Mouse (Mus musculus): Measurements from ENCODE around the gene Mon2. TPM values are rescaled to one million over a fixed set of nuclear protein-coding genes. Genes with fewer than 3 reads are reported as not detected.
"Not testable (repeated sequence)": the region's sequence is repeated elsewhere in the genome, so short reads cannot be mapped to it uniquely, and the experiment has no call there.

The Mon2 gene
- polyA plus RNA-seq, 1 experiment from 2014 or later = 18.7 TPM

DNA sequence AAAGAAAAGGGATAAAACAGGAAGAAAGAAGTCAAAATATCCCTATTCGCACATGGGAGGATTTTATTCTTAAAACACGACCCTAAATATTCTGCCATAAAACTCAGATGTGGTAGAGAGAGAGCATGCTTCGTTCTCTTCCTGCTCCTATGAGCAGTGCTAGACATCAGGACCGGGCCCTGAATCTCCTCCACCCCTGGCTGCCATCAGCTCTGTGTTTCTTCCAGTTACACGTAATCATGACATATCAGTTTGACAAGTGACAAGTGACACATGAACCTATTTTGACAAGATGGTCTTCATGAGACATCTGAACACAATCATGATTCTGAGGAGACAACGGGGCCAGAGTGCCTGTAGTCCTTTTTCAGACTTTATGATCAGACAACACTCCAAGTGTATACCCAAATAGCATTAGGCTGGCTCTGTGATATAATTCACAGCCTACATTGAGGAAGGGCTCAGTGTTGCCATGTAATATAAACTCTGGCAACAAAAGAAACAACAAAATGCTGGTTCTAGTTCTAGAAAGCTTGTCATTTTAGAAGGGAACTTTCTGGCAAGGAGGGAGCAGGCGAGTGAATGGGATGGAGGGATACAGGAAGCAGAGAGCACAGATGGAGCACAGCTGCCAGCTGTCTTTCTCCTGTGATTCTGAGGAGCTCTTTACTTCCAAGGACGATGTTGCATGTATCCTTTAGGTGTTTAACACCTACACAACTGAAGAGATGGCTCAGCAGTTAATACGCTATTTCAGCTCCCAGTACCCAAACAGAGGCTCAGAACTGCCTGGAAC, 20.9 kb downstream of the Mon2 start:
- Histone ChIP-seq H3K36me3 (no peaks in the 10 kb centered on the region), H3K27ac (no peak overlapping the region), H3K9ac (no peak overlapping the region), H3K4me2 (replicated peaks) (no peak overlapping the region), H3K27me3 (replicated peaks) (no peaks in the 10 kb centered on the region), H3K4me3 (replicated peaks) (no peak overlapping the region), H3K9me3 (no peaks in the 10 kb centered on the region), H3K4me1 (replicated peaks) (no peaks in the 10 kb centered on the region)
- ATAC-seq = no peak
- whole genome bisulfite sequencing = 80% methylated on average over 9 of the region's 9 CpGs

DNA sequence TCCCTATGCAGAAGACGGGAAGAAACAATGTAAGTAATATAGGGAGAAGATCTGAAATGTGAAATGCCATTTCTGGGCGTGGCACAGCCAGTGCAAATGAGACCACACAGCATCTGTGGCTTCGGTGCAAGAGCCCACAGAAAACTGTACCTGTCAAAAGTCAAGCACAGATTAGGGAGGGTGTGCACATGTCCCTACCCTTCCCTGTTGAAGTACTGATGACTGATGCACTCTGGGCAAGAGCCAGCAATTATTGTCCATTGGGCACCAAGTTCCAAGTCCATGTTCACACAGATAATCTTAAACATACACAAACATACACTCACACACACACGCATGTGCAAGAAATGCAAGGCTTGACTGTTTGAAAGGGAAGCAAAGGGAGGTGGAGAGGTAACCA, 22.7 kb downstream of the Mon2 start:
- Histone ChIP-seq H3K27ac (no peak overlapping the region), H3K4me3 (replicated peaks) (no peak overlapping the region), H3K4me1 (replicated peaks) (no peaks in the 10 kb centered on the region), H3K36me3 (no peaks in the 10 kb centered on the region), H3K4me2 (replicated peaks) (no peak overlapping the region), H3K9ac (no peak overlapping the region), H3K9me3 (no peaks in the 10 kb centered on the region), H3K27me3 (replicated peaks) (no peaks in the 10 kb centered on the region)
- no peak for ATAC-seq
- 73% methylated on average over 4 of the region's 4 CpGs for WGBS

DNA sequence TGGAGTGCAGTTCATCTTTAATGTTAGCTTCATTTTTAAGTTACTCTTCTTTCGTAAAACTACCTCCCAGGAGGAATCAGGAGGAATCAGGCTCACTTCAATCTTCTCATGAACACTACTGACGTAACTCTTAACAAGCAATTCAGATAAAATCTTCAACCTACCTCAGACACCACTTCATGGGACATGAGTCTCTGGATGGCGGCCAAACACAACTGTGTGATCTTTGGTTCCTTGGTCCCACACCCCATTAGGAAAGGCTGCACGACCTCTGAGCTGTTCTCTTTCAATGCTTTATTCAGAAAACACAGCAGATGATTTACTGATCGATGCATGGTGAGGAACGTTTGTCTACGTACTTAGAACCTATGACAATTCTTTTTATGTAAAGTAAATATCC, 24.3 kb downstream of the Mon2 start:
- no peak; the same call in 1 of the 2 replicates for ATAC-seq
- Histone ChIP-seq H3K27me3 (replicated peaks) (no peaks in the 10 kb centered on the region), H3K4me2 (replicated peaks) (no peak overlapping the region), H3K9ac (no peak overlapping the region), H3K4me3 (replicated peaks) (no peak overlapping the region), H3K4me1 (replicated peaks) (no peaks in the 10 kb centered on the region), H3K27ac (no peak overlapping the region), H3K36me3 (no peaks in the 10 kb centered on the region), H3K9me3 (no peaks in the 10 kb centered on the region)
- 77% methylated on average over 7 of the region's 7 CpGs for WGBS

DNA sequence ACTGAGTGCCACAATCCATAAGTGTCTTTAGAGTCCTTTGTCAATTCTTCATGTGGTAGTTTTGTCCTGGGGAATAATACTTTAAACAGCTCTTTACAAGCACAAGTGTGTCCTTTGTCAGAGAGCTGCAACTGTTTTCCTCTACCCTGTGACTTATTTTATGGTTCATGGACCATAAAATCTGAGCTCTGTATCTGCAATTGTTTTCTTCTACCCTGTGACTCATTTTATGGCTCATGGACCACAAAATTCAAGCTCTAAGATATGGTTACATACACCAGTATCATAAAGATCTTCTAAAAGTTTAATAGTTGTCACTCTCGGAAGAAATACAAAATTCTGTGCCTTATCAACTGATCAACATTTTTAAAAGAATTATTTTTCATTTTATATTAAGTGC, 27.6 kb downstream of the Mon2 start:
- peak; percentile 91 for ATAC-seq
- Histone ChIP-seq H3K9me3 (no peaks in the 10 kb centered on the region), H3K4me1 (replicated peaks) (no peaks in the 10 kb centered on the region), H3K9ac (no peak overlapping the region), H3K27me3 (replicated peaks) (no peaks in the 10 kb centered on the region), H3K36me3 (peaks cover 2% of the 10 kb centered on the region; the same call in 1 of the 2 replicates), H3K4me2 (replicated peaks) (no peak overlapping the region), H3K27ac (no peak overlapping the region), H3K4me3 (replicated peaks) (no peak overlapping the region)
- WGBS = 72% methylated on average over 1 of the region's 1 CpGs

DNA sequence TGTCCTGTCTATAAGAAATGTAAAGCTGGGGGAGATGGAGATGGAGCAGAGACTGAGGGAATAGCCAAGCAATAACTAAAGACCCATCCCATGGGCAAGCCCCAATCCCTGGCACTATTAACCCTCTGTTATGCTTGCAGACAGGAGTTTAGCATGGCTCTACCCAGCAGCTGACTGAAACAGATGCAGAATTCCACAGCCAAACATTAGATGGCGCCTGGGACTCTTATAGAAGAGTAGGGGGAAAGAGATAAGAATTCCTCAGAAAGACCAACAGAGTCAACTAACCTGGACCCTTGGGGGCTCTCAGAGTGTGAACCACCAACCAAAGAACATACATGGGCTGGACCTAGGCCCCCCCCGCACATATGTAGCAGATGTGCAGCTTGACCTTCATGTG, 36.4 kb downstream of the Mon2 start:
- Histone ChIP-seq H3K4me1 (replicated peaks) (no peaks in the 10 kb centered on the region), H3K4me2 (replicated peaks) (no peak overlapping the region), H3K36me3 (peaks cover 21% of the 10 kb centered on the region), H3K9ac (no peak overlapping the region), H3K4me3 (replicated peaks) (no peak overlapping the region), H3K27ac (no peak overlapping the region), H3K27me3 (replicated peaks) (no peaks in the 10 kb centered on the region), H3K9me3 (no peaks in the 10 kb centered on the region)
- ATAC-seq = no peak
- WGBS = 65% methylated on average over 2 of the region's 2 CpGs

DNA sequence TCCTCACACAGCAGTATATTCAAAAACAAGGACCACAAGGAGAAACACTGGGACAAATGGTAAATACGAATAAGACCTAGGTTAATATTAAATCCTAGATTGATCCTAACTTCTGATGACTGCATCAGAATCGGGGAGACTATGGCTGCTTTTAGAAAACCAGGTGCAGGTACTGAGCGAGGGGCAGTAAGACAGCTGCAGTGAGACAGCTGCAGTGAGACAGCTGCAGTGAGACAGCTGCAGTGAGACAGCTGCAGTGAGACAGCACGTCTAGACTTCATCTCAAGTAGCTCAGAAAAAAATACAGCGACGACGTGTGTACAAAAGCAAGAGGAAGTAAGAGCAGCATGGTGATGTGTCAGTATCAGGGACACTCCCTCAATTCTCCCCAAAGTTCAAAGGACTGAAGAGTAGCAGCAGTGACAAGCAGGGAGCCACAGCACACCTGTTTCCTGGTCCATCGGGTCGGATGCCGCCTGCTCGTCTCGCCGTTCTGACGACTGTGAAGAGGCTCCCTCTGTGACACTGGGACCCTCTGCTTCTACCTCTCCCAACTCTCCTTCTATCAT, 44.1 kb downstream of the Mon2 start:
- H3K36me3 ChIP-seq = peaks cover 23% of the 10 kb centered on the region
- H3K9me3 ChIP-seq = no peaks in the 10 kb centered on the region
- no peak overlapping the region for H3K9ac ChIP-seq
- no peak overlapping the region for H3K4me2 ChIP-seq (replicated peaks)
- H3K27me3 ChIP-seq (replicated peaks) = no peaks in the 10 kb centered on the region
- WGBS = 82% methylated on average over 14 of the region's 14 CpGs
- H3K4me3 ChIP-seq (replicated peaks) = no peak overlapping the region
- ATAC-seq = no peak
- no peak overlapping the region for H3K27ac ChIP-seq
- H3K4me1 ChIP-seq (replicated peaks) = no peaks in the 10 kb centered on the region

DNA sequence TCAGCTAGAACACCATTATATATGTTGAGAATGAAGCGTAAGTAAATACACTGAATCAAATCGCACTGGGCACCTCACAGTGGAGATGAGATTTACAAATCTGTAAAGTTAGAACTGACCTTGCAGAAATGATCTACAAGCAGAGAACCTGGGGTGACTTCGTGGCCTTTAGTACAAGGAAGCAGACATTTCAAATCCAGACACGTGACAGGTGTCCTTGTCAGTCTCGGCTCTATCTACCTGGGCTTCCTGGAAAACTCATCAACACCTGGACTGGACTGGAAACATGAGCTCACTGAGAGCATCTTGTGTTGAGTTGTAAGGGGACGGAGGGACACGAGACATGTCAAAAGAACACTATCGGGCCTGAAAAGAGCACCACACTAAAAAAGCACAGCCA, 44.9 kb downstream of the Mon2 start:
- Histone ChIP-seq H3K4me1 (replicated peaks) (no peaks in the 10 kb centered on the region), H3K9ac (no peak overlapping the region), H3K4me2 (replicated peaks) (no peak overlapping the region), H3K27me3 (replicated peaks) (no peaks in the 10 kb centered on the region), H3K27ac (no peak overlapping the region), H3K36me3 (peaks cover 18% of the 10 kb centered on the region), H3K9me3 (no peaks in the 10 kb centered on the region), H3K4me3 (replicated peaks) (no peak overlapping the region)
- no peak for ATAC-seq
- 89% methylated on average over 8 of the region's 8 CpGs for WGBS

DNA sequence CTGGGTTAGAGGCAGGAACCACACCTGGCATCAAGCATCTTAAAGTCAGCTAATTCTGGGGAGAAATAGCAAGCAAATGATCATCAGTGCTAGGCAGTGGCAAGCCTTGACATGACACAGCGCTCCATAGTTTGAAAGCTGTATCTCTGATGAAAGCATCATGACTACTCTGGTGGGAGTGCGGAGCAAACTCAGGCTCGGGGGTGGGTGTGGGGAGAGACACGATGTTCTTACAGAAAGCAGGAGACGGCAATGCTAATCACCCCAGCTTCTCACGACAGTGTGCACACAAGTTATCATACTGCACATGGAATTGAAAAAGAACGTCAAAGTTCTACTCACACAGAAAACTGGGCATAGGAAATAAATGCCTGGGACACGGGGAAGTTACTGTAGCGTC, 45.7 kb downstream of the Mon2 start:
- Histone ChIP-seq H3K36me3 (peaks cover 15% of the 10 kb centered on the region), H3K27ac (no peak overlapping the region), H3K4me2 (replicated peaks) (no peak overlapping the region), H3K4me3 (replicated peaks) (no peak overlapping the region), H3K27me3 (replicated peaks) (no peaks in the 10 kb centered on the region), H3K9ac (no peak overlapping the region), H3K4me1 (replicated peaks) (no peaks in the 10 kb centered on the region), H3K9me3 (no peaks in the 10 kb centered on the region)
- WGBS = 91% methylated on average over 9 of the region's 9 CpGs
- ATAC-seq = no peak

DNA sequence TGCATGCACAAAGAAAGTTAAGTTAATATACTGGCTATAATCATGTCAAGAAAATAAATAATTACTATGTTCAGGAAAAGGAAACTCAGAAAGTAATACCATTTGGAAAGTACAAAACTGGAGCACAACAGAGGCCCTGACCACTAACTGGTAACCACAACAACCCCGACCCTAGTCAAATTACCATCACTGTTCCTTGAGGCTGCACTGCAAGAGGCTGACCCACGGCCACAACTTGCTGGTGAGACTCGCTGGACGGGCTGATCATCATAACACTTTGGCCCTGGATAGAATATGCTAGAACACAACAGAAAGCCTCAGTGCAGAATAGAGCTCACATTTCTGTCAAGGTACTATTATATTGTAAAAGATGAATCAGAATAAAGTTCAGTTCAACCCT, 47.4 kb downstream of the Mon2 start:
- Histone ChIP-seq H3K4me2 (replicated peaks) (no peak overlapping the region), H3K4me3 (replicated peaks) (no peak overlapping the region), H3K36me3 (peaks cover 15% of the 10 kb centered on the region), H3K9me3 (no peaks in the 10 kb centered on the region), H3K27ac (no peak overlapping the region), H3K27me3 (replicated peaks) (no peaks in the 10 kb centered on the region), H3K9ac (no peak overlapping the region), H3K4me1 (replicated peaks) (no peaks in the 10 kb centered on the region)
- ATAC-seq = no peak
- WGBS = 94% methylated on average over 4 of the region's 4 CpGs

DNA sequence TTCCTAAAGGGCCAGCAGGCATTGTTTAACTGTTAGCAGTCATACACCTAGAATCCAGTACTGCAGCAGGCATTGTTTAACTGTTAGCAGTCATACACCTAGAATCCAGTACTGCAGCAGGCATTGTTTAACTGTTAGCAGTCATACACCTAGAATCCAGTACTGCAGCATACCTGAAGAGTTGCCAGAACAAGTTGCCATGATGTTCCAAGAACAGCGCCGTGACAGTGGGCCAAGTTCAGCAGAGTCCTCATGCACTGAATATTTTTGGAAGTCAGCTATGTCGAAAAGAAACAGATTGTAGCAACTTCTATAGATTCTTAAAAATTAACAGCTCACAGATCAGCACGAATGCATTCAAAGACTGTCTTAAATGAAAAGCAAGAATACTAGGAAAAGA, 49.6 kb downstream of the Mon2 start:
- H3K4me1 ChIP-seq (replicated peaks); H3K27ac ChIP-seq; H3K9me3 ChIP-seq; H3K4me3 ChIP-seq (replicated peaks); H3K4me2 ChIP-seq (replicated peaks); H3K9ac ChIP-seq; H3K27me3 ChIP-seq (replicated peaks); ATAC-seq: not testable (repeated sequence)
- H3K36me3 ChIP-seq = peaks cover 21% of the 10 kb centered on the region
- 95% methylated on average over 4 of the region's 4 CpGs for WGBS

DNA sequence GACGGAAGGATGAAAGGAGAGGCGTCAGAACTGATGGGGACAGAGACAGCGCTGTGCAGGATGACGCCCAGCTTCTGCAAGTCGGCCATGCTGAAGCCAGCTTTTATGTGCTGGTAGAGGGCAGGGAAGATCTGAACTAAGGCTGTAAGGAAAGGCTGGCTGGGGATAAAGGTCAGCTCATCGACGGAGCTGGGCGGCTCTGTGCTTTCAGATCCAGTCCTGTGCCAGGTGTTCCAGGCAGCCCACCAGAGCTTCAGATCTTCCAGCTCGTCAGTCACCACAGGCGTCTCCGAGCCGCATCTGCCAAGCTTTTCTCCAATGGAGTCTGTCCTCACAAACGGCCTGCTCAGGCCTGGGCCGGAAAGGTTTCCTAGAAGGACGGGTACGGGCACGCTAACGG, 62.9 kb downstream of the Mon2 start:
- H3K27ac ChIP-seq = no peak overlapping the region
- WGBS = 50% methylated on average over 18 of the region's 18 CpGs

DNA sequence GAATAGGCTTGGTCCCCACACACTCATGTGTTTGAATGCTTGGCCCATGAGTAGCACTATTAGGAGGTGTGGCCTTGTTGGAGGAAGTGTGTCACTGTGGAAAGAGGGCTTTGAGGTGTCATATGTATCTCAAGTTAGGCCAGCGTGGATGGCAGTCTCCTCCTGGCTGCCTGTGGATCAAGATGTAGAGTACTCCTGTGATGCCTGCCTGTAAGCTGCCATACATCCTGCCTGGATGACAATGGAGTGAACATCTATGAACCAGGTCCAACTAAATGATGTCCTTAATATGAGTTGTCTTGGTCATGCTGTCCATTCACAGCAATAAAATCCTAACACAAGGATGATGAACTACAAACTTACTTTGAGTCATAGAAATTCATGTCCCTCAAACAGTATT, 64.9 kb downstream of the Mon2 start:
- Histone ChIP-seq H3K36me3 (peaks cover 22% of the 10 kb centered on the region), H3K4me1 (replicated peaks) (no peaks in the 10 kb centered on the region), H3K4me2 (replicated peaks) (no peak overlapping the region), H3K4me3 (replicated peaks) (no peak overlapping the region), H3K27me3 (replicated peaks) (no peaks in the 10 kb centered on the region), H3K27ac (no peak overlapping the region), H3K9ac (no peak overlapping the region), H3K9me3 (no peaks in the 10 kb centered on the region)
- WGBS = 83% methylated on average over 1 of the region's 1 CpGs
- no peak for ATAC-seq

More for the DNA sequence above, 62.9 kb downstream of the Mon2 start:
- H3K27me3 ChIP-seq (replicated peaks) = no peaks in the 10 kb centered on the region
- H3K9ac ChIP-seq = no peak overlapping the region
- no peak; the same call in 1 of the 2 replicates for ATAC-seq
- no peak overlapping the region for H3K4me3 ChIP-seq (replicated peaks)
- H3K9me3 ChIP-seq = no peaks in the 10 kb centered on the region
- H3K36me3 ChIP-seq = peaks cover 25% of the 10 kb centered on the region
- no peaks in the 10 kb centered on the region for H3K4me1 ChIP-seq (replicated peaks)
- no peak overlapping the region for H3K4me2 ChIP-seq (replicated peaks)

All from intestine, embryonic 15.5 days (tissue).